Mouse (Mus musculus) limb, embryonic 14.5 days (tissue): ENCODE measurements around the gene 2310034G01Rik. TPM values are rescaled to one million over a fixed set of nuclear protein-coding genes. Genes with fewer than 3 reads are reported as not detected.

Experiments used
- ATAC-seq: fragments of 200-750 bp; cut with Nextera tagmentation; 2 replicates; pipeline ENCODE4 v1.8.0; 2017; ENCODE audit warnings: low read depth, moderate number of reproducible peaks, moderate TSS enrichment; ENCODE audit not compliant: low FRiP score
- DNase-seq: peaks from one replicate; pipeline ENCODE4 v3.0.0-alpha.2; 2015; ENCODE audit warnings: low spot score
- H3K27ac ChIP-seq: fragments of 300-500 bp; sonication (generic); replicated peaks from 2 replicates; pipeline ENCODE4 v1.5.1; 2014; ENCODE audit warnings: low read depth, mild to moderate bottlenecking, low read length, moderate library complexity, mixed read lengths
- H3K27me3 ChIP-seq: fragments of 300-500 bp; sonication (generic); 2 replicates; pipeline ENCODE4 v1.6.1; 2014; ENCODE audit warnings: low read length, mixed read lengths; ENCODE audit not compliant: control insufficient read depth, insufficient read depth
- H3K36me3 ChIP-seq: fragments of 300-500 bp; sonication (generic); 2 replicates; pipeline ENCODE4 v1.6.1; 2014; ENCODE audit warnings: mild to moderate bottlenecking, low read length, moderate library complexity, mixed read lengths; ENCODE audit not compliant: control insufficient read depth, insufficient read depth
- H3K4me1 ChIP-seq: fragments of 300-500 bp; sonication (generic); 2 replicates; pipeline ENCODE4 v1.6.1; 2014; ENCODE audit warnings: antibody characterized with exemption, low read length, mixed read lengths; ENCODE audit not compliant: control insufficient read depth, insufficient read depth
- H3K4me2 ChIP-seq: fragments of 300-500 bp; sonication (generic); replicated peaks from 2 replicates; pipeline ENCODE4 v1.6.1; 2014; ENCODE audit warnings: low read depth, mild to moderate bottlenecking, low read length, moderate library complexity; ENCODE audit not compliant: severe bottlenecking
- H3K4me3 ChIP-seq: fragments of 300-500 bp; sonication (generic); replicated peaks from 2 replicates; pipeline ENCODE4 v1.5.1; 2014; ENCODE audit warnings: low read length
- H3K9ac ChIP-seq: fragments of 300-500 bp; sonication (generic); 2 replicates; pipeline ENCODE4 v1.6.1; 2014; ENCODE audit warnings: mild to moderate bottlenecking, low read depth, low read length, moderate library complexity; ENCODE audit not compliant: severe bottlenecking
- H3K9me3 ChIP-seq: fragments of 300-500 bp; sonication (generic); 2 replicates; pipeline ENCODE4 v1.6.1; 2016; ENCODE audit warnings: low read length; ENCODE audit not compliant: control insufficient read depth
- POLR2A ChIP-seq: fragments of 200-500 bp; IDR thresholded peaks from 2 replicates; pipeline ENCODE4 v1.8.0; 2012; ENCODE audit warnings: inconsistent platforms, mild to moderate bottlenecking, moderate library complexity, borderline replicate concordance; ENCODE audit not compliant: insufficient read depth, insufficient read length; ENCODE audit errors: extremely low read depth
- WGBS: fragments of 180-500 bp; shearing (Covaris S2); extraction: QIAGEN DNeasy Blood & Tissue Kit; methylation state at CpG from one replicate; pipeline ENCODE4 v1.1.7; 2014; 5-methylcytosine and 5-hydroxymethylcytosine counted together
- polyA plus RNA-seq, 2 experiments: library from polyadenylated mRNA; depleted of rRNA in 1 of 2; stranded (reverse) in 1 of 2; unstranded in 1 of 2; fragments of >200 nt; fragmentation: Nextera tagmentation in 1 of 2; extraction: Ambion mirVana in 1 of 2; gene quantifications; 2 replicates each; pipeline versions ENCODE4 v1.2.1 to v1.2.3; 2012 to 2014

Gene 2310034G01Rik
- polyA plus RNA-seq, 2 experiments = 1.6 to 2.1 TPM

- peaks cover 15% of the 10 kb centered on the region; the same call in 1 of the 2 replicates for H3K27me3 ChIP-seq
- peak overlapping the region; percentile 46 for H3K4me3 ChIP-seq
- peaks cover 4% of the 10 kb centered on the region for H3K4me1 ChIP-seq
- H3K4me2 ChIP-seq = peak overlapping the region; percentile 68
- no peaks in the 10 kb centered on the region for H3K36me3 ChIP-seq
- H3K9me3 ChIP-seq = no peaks in the 10 kb centered on the region
- no peak overlapping the region for H3K27ac ChIP-seq
- TF ChIP-seq POLR2A = no peak
- H3K9ac ChIP-seq = peak overlapping the region; percentile 49
- ATAC-seq = peak; percentile 50; the same call in 1 of the 2 replicates
- DNase-seq = peak; percentile 83
- under 1% methylated on average over 26 of the region's 29 CpGs for WGBS
Measured at GRCm38 (mm10) chr19:46356701-46357138, 6.6 kb upstream of the 2310034G01Rik start.

- Histone ChIP-seq H3K4me1 (0 out of 2 replicates have a peak, but pooled peaks cover 7% of the 10 kb centered on the region), H3K27ac (peak overlapping the region; percentile 79), H3K9ac (peak overlapping the region; percentile 80), H3K4me2 (peak overlapping the region; percentile 85), H3K9me3 (no peaks in the 10 kb centered on the region), H3K27me3 (no peaks in the 10 kb centered on the region), H3K36me3 (no peaks in the 10 kb centered on the region), H3K4me3 (peak overlapping the region; percentile 76)
- no peak for TF ChIP-seq POLR2A
- WGBS = 28% methylated on average over 6 of the region's 6 CpGs
- ATAC-seq (no peak), DNase-seq (no peak)
Measured at GRCm38 (mm10) chr19:46349550-46349949, 552 bp downstream of the 2310034G01Rik start.

GRCm38 (mm10) chr19:46348761-46349458 lies 1.2 kb downstream of the 2310034G01Rik start:
- 1% methylated on average over 75 of the region's 78 CpGs for WGBS
- H3K27me3 ChIP-seq = no peaks in the 10 kb centered on the region
- H3K9ac ChIP-seq = peak overlapping the region; percentile 80
- no peaks in the 10 kb centered on the region for H3K36me3 ChIP-seq
- H3K27ac ChIP-seq = peak overlapping the region; percentile 79
- DNase-seq (peak; percentile 73), ATAC-seq (peak; percentile 91)
- H3K4me3 ChIP-seq = peak overlapping the region; percentile 76
- H3K4me2 ChIP-seq = peak overlapping the region; percentile 85
- H3K9me3 ChIP-seq = no peaks in the 10 kb centered on the region
- H3K4me1 ChIP-seq = 0 out of 2 replicates have a peak, but pooled peaks cover 7% of the 10 kb centered on the region
- peak; percentile 84 for TF ChIP-seq POLR2A

- peak overlapping the region; percentile 76 for H3K4me3 ChIP-seq
- peak; percentile 39 for DNase-seq
- no peaks in the 10 kb centered on the region for H3K36me3 ChIP-seq
- peak overlapping the region; percentile 85 for H3K4me2 ChIP-seq
- H3K9me3 ChIP-seq = no peaks in the 10 kb centered on the region
- H3K9ac ChIP-seq = peak overlapping the region; percentile 80
- H3K27me3 ChIP-seq = no peaks in the 10 kb centered on the region
- no peak for TF ChIP-seq POLR2A
- peak overlapping the region; percentile 79 for H3K27ac ChIP-seq
- ATAC-seq = no peak
- 27% methylated on average over 14 of the region's 14 CpGs for WGBS
- H3K4me1 ChIP-seq = 0 out of 2 replicates have a peak, but pooled peaks cover 7% of the 10 kb centered on the region
Measured at GRCm38 (mm10) chr19:46347936-46348668, 2.0 kb downstream of the 2310034G01Rik start.

GRCm38 (mm10) chr19:46347146-46347545 lies 3.0 kb downstream of the 2310034G01Rik start:
- ATAC-seq (no peak), DNase-seq (no peak)
- no peaks in the 10 kb centered on the region for H3K9me3 ChIP-seq
- H3K36me3 ChIP-seq = no peaks in the 10 kb centered on the region
- no peak overlapping the region for H3K27ac ChIP-seq
- no peaks in the 10 kb centered on the region for H3K27me3 ChIP-seq
- no peak overlapping the region for H3K4me3 ChIP-seq
- 0 out of 2 replicates have a peak, but pooled peaks cover 7% of the 10 kb centered on the region for H3K4me1 ChIP-seq
- no peak overlapping the region for H3K4me2 ChIP-seq
- WGBS = 93% methylated on average over 1 of the region's 1 CpGs
- H3K9ac ChIP-seq = no peak overlapping the region
- TF ChIP-seq POLR2A = no peak
